Mouse (Mus musculus): ENCODE results near the gene Atp6v0a1. TPM values are rescaled to one million over a fixed set of nuclear protein-coding genes. Genes with fewer than 3 reads are reported as not detected.

Atp6v0a1 gene
- 34.0 and 34.4 TPM in 2 replicates for polyA plus RNA-seq (2015; fragmentation: Nextera tagmentation; extraction: Ambion mirVana)

GRCm38 (mm10) chr11:101009046-101009887, at the start of gene Atp6v0a1:
Gene Atp6v0a1, plus strand, starts transcription at chr11:101009452.
- H3K4me1 ChIP-seq, result peaks cover 14% of the 10 kb centered on the region
- peak; percentile 100 for ATAC-seq (ENCODE audit: low FRiP score, low read depth)
- H3K36me3 ChIP-seq, result peaks cover 17% of the 10 kb centered on the region
- peaks cover 2% of the 10 kb centered on the region; the same call in 1 of the 2 replicates for H3K27me3 ChIP-seq
- H3K27ac ChIP-seq, result peak within 1 kb of the TSS; percentile 40; the same call in 1 of the 2 replicates
- H3K9me3 ChIP-seq, result no peaks in the 10 kb centered on the region
- H3K9ac ChIP-seq, result peak within 1 kb of the TSS; percentile 78
- WGBS, result under 1% methylated on average over 44 of the region's 44 CpGs
- peak within 1 kb of the TSS; percentile 69 for H3K4me3 ChIP-seq
- peak within 1 kb of the TSS; percentile 81 for H3K4me2 ChIP-seq (replicated peaks)

GRCm38 (mm10) chr11:100959464-100959810, 49.8 kb upstream of the Atp6v0a1 start:
- 2% methylated on average over 14 of the region's 14 CpGs for WGBS
- Histone ChIP-seq H3K4me3 (peak overlapping the region; percentile 35), H3K9ac (peak overlapping the region; percentile 48; the same call in 1 of the 2 replicates), H3K36me3 (peaks cover 19% of the 10 kb centered on the region), H3K27me3 (peaks cover 45% of the 10 kb centered on the region), H3K9me3 (no peaks in the 10 kb centered on the region), H3K4me1 (peaks cover 43% of the 10 kb centered on the region), H3K27ac (no peak overlapping the region), H3K4me2 (replicated peaks) (peak overlapping the region; percentile 58)
- ATAC-seq (ENCODE audit: low FRiP score, low read depth), result no peak

GRCm38 (mm10) chr11:100959826-100960225, 49.4 kb upstream of the Atp6v0a1 start:
- Histone ChIP-seq H3K9ac (no peak overlapping the region), H3K4me3 (no peak overlapping the region), H3K9me3 (no peaks in the 10 kb centered on the region), H3K27ac (no peak overlapping the region), H3K36me3 (peaks cover 19% of the 10 kb centered on the region), H3K4me2 (replicated peaks) (peak overlapping the region; percentile 58), H3K27me3 (peaks cover 49% of the 10 kb centered on the region), H3K4me1 (peaks cover 46% of the 10 kb centered on the region)
- no peak for ATAC-seq (ENCODE audit: low FRiP score, low read depth)
- WGBS, result 28% methylated on average over 3 of the region's 3 CpGs

GRCm38 (mm10) chr11:100960540-100960939, 48.7 kb upstream of the Atp6v0a1 start:
- peaks cover 46% of the 10 kb centered on the region for H3K4me1 ChIP-seq
- 15% methylated on average over 6 of the region's 6 CpGs for WGBS
- H3K36me3 ChIP-seq, result peaks cover 19% of the 10 kb centered on the region
- no peak overlapping the region for H3K27ac ChIP-seq
- no peak overlapping the region for H3K4me3 ChIP-seq
- H3K27me3 ChIP-seq, result peaks cover 56% of the 10 kb centered on the region
- 0 out of 2 replicates have a peak, but pooled peaks have one; percentile 12 for ATAC-seq (ENCODE audit: low FRiP score, low read depth)
- no peak overlapping the region for H3K9ac ChIP-seq
- H3K9me3 ChIP-seq, result no peaks in the 10 kb centered on the region
- 0 out of 2 replicates have a peak overlapping the region, but pooled peaks have one; percentile 11 for H3K4me2 ChIP-seq (replicated peaks)

- no peak overlapping the region for H3K4me3 ChIP-seq
- no peak overlapping the region for H3K9ac ChIP-seq
- peaks cover 67% of the 10 kb centered on the region for H3K27me3 ChIP-seq
- peak overlapping the region; percentile 69; the same call in 1 of the 2 replicates for H3K27ac ChIP-seq
- H3K36me3 ChIP-seq, result peaks cover 15% of the 10 kb centered on the region
- peaks cover 46% of the 10 kb centered on the region for H3K4me1 ChIP-seq
- H3K4me2 ChIP-seq (replicated peaks), result 0 out of 2 replicates have a peak overlapping the region, but pooled peaks have one; percentile 16
- ATAC-seq (ENCODE audit: low FRiP score, low read depth), result peak; percentile 49
- 36% methylated on average over 9 of the region's 9 CpGs for WGBS
- H3K9me3 ChIP-seq, result no peaks in the 10 kb centered on the region
Measured at GRCm38 (mm10) chr11:100962371-100962911, 46.8 kb upstream of the Atp6v0a1 start.

GRCm38 (mm10) chr11:100963647-100964046, 45.6 kb upstream of the Atp6v0a1 start:
- Histone ChIP-seq H3K27me3 (peaks cover 67% of the 10 kb centered on the region), H3K9ac (no peak overlapping the region), H3K4me1 (peaks cover 53% of the 10 kb centered on the region), H3K4me3 (no peak overlapping the region), H3K36me3 (peaks cover 10% of the 10 kb centered on the region), H3K4me2 (replicated peaks) (no peak overlapping the region), H3K27ac (no peak overlapping the region), H3K9me3 (no peaks in the 10 kb centered on the region)
- no peak for ATAC-seq (ENCODE audit: low FRiP score, low read depth)
- 72% methylated on average over 9 of the region's 9 CpGs for WGBS

GRCm38 (mm10) chr11:100964180-100964579, 45.1 kb upstream of the Atp6v0a1 start:
- H3K4me1 ChIP-seq, result peaks cover 53% of the 10 kb centered on the region
- WGBS, result 91% methylated on average over 7 of the region's 7 CpGs
- peaks cover 67% of the 10 kb centered on the region for H3K27me3 ChIP-seq
- no peak overlapping the region for H3K9ac ChIP-seq
- no peak for ATAC-seq (ENCODE audit: low FRiP score, low read depth)
- peaks cover 4% of the 10 kb centered on the region for H3K36me3 ChIP-seq
- H3K4me2 ChIP-seq (replicated peaks), result no peak overlapping the region
- no peak overlapping the region for H3K27ac ChIP-seq
- no peaks in the 10 kb centered on the region for H3K9me3 ChIP-seq
- no peak overlapping the region for H3K4me3 ChIP-seq

GRCm38 (mm10) chr11:100964901-100965542, 44.2 kb upstream of the Atp6v0a1 start:
- no peak overlapping the region for H3K4me2 ChIP-seq (replicated peaks)
- WGBS, result 73% methylated on average over 6 of the region's 6 CpGs

GRCm38 (mm10) chr11:100965760-100966159, 43.5 kb upstream of the Atp6v0a1 start:
- Histone ChIP-seq H3K4me1 (peaks cover 50% of the 10 kb centered on the region), H3K36me3 (peaks cover 4% of the 10 kb centered on the region; the same call in 1 of the 2 replicates), H3K27ac (no peak overlapping the region), H3K4me3 (no peak overlapping the region), H3K27me3 (peaks cover 68% of the 10 kb centered on the region), H3K4me2 (replicated peaks) (no peak overlapping the region), H3K9ac (no peak overlapping the region), H3K9me3 (no peaks in the 10 kb centered on the region)
- 78% methylated on average over 6 of the region's 6 CpGs for whole genome bisulfite sequencing
- no peak for ATAC-seq (ENCODE audit: low FRiP score, low read depth)

More at GRCm38 (mm10) chr11:100964901-100965542, 44.2 kb upstream of the Atp6v0a1 start:
- Histone ChIP-seq H3K4me1 (peaks cover 53% of the 10 kb centered on the region), H3K9me3 (no peaks in the 10 kb centered on the region), H3K36me3 (peaks cover 4% of the 10 kb centered on the region; the same call in 1 of the 2 replicates), H3K27me3 (peaks cover 69% of the 10 kb centered on the region), H3K27ac (no peak overlapping the region), H3K4me3 (no peak overlapping the region), H3K9ac (no peak overlapping the region)
- ATAC-seq (ENCODE audit: low FRiP score, low read depth), result no peak

- H3K9ac ChIP-seq, result no peak overlapping the region
- no peak overlapping the region for H3K27ac ChIP-seq
- H3K9me3 ChIP-seq, result no peaks in the 10 kb centered on the region
- peaks cover 84% of the 10 kb centered on the region for H3K27me3 ChIP-seq
- ATAC-seq (ENCODE audit: low FRiP score, low read depth), result no peak
- H3K36me3 ChIP-seq, result peaks cover 4% of the 10 kb centered on the region; the same call in 1 of the 2 replicates
- 64% methylated on average over 5 of the region's 5 CpGs for WGBS
- H3K4me1 ChIP-seq, result peaks cover 53% of the 10 kb centered on the region
- peak overlapping the region; percentile 85; the same call in 1 of the 2 replicates for H3K4me2 ChIP-seq (replicated peaks)
- no peak overlapping the region for H3K4me3 ChIP-seq
Measured at GRCm38 (mm10) chr11:100967376-100967775, 41.9 kb upstream of the Atp6v0a1 start.

- H3K27me3 ChIP-seq, result peaks cover 89% of the 10 kb centered on the region
- H3K9me3 ChIP-seq, result no peaks in the 10 kb centered on the region
- peak overlapping the region; percentile 85 for H3K4me2 ChIP-seq (replicated peaks)
- ATAC-seq (ENCODE audit: low FRiP score, low read depth), result no peak
- WGBS, result 86% methylated on average over 5 of the region's 5 CpGs
- peak overlapping the region; percentile 81; the same call in 1 of the 2 replicates for H3K9ac ChIP-seq
- H3K4me3 ChIP-seq, result peak overlapping the region; percentile 74
- H3K4me1 ChIP-seq, result peaks cover 47% of the 10 kb centered on the region
- H3K27ac ChIP-seq, result no peak overlapping the region
- peaks cover 4% of the 10 kb centered on the region; the same call in 1 of the 2 replicates for H3K36me3 ChIP-seq
Measured at GRCm38 (mm10) chr11:100967881-100968420, 41.3 kb upstream of the Atp6v0a1 start.

Data from limb, embryonic 13.5 days (tissue).